Mouse (Mus musculus) embryonic facial prominence, embryonic 11.5 days (tissue): Measurements from ENCODE around the gene Shbg. TPM values are rescaled to one million over a fixed set of nuclear protein-coding genes. Genes with fewer than 3 reads are reported as not detected.

ENCODE experiments used
- ATAC-seq: fragments of 200-750 bp; cut with Nextera tagmentation; replicated peaks from 2 replicates; pipeline ENCODE4 v1.8.0; 2017; ENCODE audit warnings: low read depth; ENCODE audit not compliant: insufficient number of reproducible peaks, low FRiP score, low TSS enrichment
- DNase-seq: peaks from one replicate; pipeline ENCODE4 v3.0.0-alpha.2; 2015; ENCODE audit warnings: low spot score
- H3K27ac ChIP-seq: fragments of 300-500 bp; sonication (generic); replicated peaks from 2 replicates; pipeline ENCODE4 v1.5.1; 2014; ENCODE audit warnings: mild to moderate bottlenecking, low read depth, low read length, control low read depth
- H3K27me3 ChIP-seq: fragments of 300-500 bp; sonication (generic); 2 replicates; pipeline ENCODE4 v1.6.1; 2014; ENCODE audit warnings: mild to moderate bottlenecking, low read length, moderate library complexity, mixed read lengths; ENCODE audit not compliant: control insufficient read depth, insufficient read depth
- H3K36me3 ChIP-seq: fragments of 300-500 bp; sonication (generic); replicated peaks from 2 replicates; pipeline ENCODE4 v1.6.1; 2014; ENCODE audit warnings: low read depth, mild to moderate bottlenecking, low read length, moderate library complexity, mixed read lengths; ENCODE audit not compliant: control insufficient read depth, insufficient read depth
- H3K4me1 ChIP-seq: fragments of 300-500 bp; sonication (generic); 2 replicates; pipeline ENCODE4 v1.6.1; 2014; ENCODE audit warnings: low read length, mixed read lengths; ENCODE audit not compliant: control insufficient read depth, insufficient read depth
- H3K4me2 ChIP-seq: fragments of 300-500 bp; sonication (generic); 2 replicates; pipeline ENCODE4 v1.6.1; 2014; ENCODE audit warnings: low read depth, mild to moderate bottlenecking, control low read depth, low read length, moderate library complexity
- H3K4me3 ChIP-seq: fragments of 300-500 bp; sonication (generic); 2 replicates; pipeline ENCODE4 v1.5.1; 2014; ENCODE audit warnings: low read depth, low read length, control low read depth
- H3K9ac ChIP-seq: fragments of 300-500 bp; sonication (generic); replicated peaks from 2 replicates; pipeline ENCODE4 v1.6.1; 2014; ENCODE audit warnings: mild to moderate bottlenecking, control low read depth, low read length
- H3K9me3 ChIP-seq: fragments of 300-500 bp; sonication (generic); replicated peaks from 2 replicates; pipeline ENCODE4 v1.6.1; 2016; ENCODE audit warnings: mild to moderate bottlenecking, low read length, inconsistent platforms, mixed read lengths; ENCODE audit not compliant: control insufficient read depth
- WGBS: fragments of 180-500 bp; shearing (Covaris S2); extraction: QIAGEN DNeasy Blood & Tissue Kit; methylation state at CpG from one replicate; pipeline ENCODE4 v1.1.7; 2014; 5-methylcytosine and 5-hydroxymethylcytosine counted together
- polyA plus RNA-seq: library from polyadenylated mRNA; unstranded; fragments of >200 nt; fragmentation: Nextera tagmentation; extraction: Ambion mirVana; gene quantifications from 2 replicates; pipeline ENCODE4 v1.2.1, GENCODE M21; 2014

The Shbg gene
- polyA plus RNA-seq, 1 experiment from 2014 or later: 0.14 TPM

DNA sequence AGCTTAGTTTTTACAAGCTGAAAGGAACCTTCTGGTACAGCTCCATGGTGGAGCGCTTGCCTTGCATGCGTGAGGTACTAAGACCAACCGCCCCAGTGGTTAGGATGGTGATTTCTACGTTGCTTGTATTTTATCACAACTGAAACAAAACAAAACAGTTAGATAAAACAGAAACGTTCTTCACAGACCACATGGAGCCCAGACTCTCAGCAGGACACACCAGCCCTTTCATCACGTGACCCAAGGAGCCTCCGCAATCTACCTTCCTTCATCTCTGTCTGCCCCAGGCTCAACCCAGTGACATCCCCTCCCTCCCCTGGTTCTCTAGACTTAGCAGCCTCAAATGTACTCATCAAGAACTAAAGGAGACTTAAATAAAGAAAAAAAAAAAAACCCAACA, 8.3 kb downstream of the Shbg start:
- H3K36me3 ChIP-seq: no peaks in the 10 kb centered on the region
- no peak for DNase-seq
- H3K4me3 ChIP-seq: no peak overlapping the region
- peaks cover 6% of the 10 kb centered on the region; the same call in 1 of the 2 replicates for H3K27me3 ChIP-seq
- H3K9me3 ChIP-seq: no peaks in the 10 kb centered on the region
- H3K27ac ChIP-seq: no peak overlapping the region
- ATAC-seq: no peak
- no peak overlapping the region for H3K4me2 ChIP-seq
- no peak overlapping the region for H3K9ac ChIP-seq
- WGBS: 61% methylated on average over 7 of the region's 7 CpGs
- H3K4me1 ChIP-seq: no peaks in the 10 kb centered on the region; the same call in 1 of the 2 replicates

DNA sequence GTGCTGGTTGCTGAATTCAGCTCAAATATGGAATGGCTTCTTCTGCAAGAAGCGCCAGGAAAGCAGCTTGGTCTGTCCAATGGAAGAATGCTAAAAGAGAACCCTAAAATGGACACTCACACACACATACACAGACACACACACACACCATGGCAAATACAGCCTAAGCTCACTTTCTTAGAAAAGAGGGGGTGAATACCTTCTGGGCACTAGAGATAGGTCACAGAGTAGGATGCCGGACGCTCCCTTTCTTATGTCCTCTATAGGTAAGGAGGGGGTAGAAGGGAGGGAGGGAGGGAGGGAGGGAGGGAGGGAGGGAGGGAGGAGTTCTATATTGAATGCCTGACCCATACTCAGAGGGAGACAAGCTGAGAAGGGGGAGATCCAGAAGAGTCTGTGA, 9.2 kb downstream of the Shbg start:
- Histone ChIP-seq H3K9me3 (no peaks in the 10 kb centered on the region), H3K27me3 (peaks cover 10% of the 10 kb centered on the region), H3K4me2 (no peak overlapping the region), H3K9ac (no peak overlapping the region), H3K36me3 (no peaks in the 10 kb centered on the region), H3K4me1 (no peaks in the 10 kb centered on the region; the same call in 1 of the 2 replicates), H3K27ac (no peak overlapping the region), H3K4me3 (no peak overlapping the region)
- DNase-seq (no peak), ATAC-seq (no peak)
- 88% methylated on average over 3 of the region's 3 CpGs for WGBS

DNA sequence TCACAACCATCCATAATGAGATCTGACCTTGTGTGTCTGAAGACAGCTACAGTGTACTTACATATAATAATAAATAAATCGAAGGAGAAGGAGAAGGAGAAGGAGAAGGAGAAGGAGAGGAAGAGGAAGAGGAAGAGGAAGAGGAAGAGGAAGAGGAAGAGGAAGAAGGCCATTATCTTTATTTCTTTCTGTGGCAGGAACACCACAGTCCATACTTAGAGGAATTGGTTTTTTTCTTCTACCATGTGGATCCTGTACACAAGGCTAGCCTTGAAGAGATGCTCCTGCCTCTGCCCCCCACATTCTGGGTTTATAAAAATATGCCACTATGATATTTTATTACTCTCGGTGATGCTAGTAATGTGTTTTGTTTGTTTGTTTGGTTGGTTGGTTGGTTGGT, 10.9 kb downstream of the Shbg start:
- Histone ChIP-seq H3K27ac (no peak overlapping the region), H3K36me3 (no peaks in the 10 kb centered on the region), H3K9me3 (no peaks in the 10 kb centered on the region), H3K4me2 (no peak overlapping the region), H3K9ac (no peak overlapping the region), H3K27me3 (peaks cover 10% of the 10 kb centered on the region), H3K4me1 (no peaks in the 10 kb centered on the region), H3K4me3 (no peak overlapping the region)
- WGBS: 91% methylated on average over 2 of the region's 2 CpGs
- ATAC-seq (no peak), DNase-seq (no peak)

DNA sequence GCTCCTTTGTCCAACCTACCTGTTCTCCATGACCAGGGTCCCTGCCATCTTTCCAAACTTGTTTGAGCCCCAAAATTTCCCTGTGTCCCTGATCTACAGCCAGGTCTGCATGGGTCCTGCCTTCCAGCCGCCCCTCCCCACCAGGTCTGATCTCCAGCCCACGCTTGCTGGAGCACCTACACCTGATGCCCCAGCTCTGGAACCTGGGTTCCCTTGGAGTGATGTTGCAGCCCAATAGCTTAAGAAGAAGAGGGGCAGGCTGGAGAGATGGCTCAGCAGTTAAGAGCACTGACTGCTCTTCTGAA, 11.3 kb downstream of the Shbg start:
- ATAC-seq (no peak), DNase-seq (no peak)
- peak overlapping the region; percentile 100; the same call in 1 of the 2 replicates for H3K4me2 ChIP-seq
- H3K27me3 ChIP-seq: peaks cover 10% of the 10 kb centered on the region
- H3K4me1 ChIP-seq: no peaks in the 10 kb centered on the region
- peak overlapping the region; percentile 25; the same call in 1 of the 2 replicates for H3K27ac ChIP-seq
- no peaks in the 10 kb centered on the region for H3K36me3 ChIP-seq
- no peaks in the 10 kb centered on the region for H3K9me3 ChIP-seq
- no peak overlapping the region; the same call in 1 of the 2 replicates for H3K9ac ChIP-seq
- 67% methylated on average over 2 of the region's 2 CpGs for WGBS
- no peak overlapping the region; the same call in 1 of the 2 replicates for H3K4me3 ChIP-seq

DNA sequence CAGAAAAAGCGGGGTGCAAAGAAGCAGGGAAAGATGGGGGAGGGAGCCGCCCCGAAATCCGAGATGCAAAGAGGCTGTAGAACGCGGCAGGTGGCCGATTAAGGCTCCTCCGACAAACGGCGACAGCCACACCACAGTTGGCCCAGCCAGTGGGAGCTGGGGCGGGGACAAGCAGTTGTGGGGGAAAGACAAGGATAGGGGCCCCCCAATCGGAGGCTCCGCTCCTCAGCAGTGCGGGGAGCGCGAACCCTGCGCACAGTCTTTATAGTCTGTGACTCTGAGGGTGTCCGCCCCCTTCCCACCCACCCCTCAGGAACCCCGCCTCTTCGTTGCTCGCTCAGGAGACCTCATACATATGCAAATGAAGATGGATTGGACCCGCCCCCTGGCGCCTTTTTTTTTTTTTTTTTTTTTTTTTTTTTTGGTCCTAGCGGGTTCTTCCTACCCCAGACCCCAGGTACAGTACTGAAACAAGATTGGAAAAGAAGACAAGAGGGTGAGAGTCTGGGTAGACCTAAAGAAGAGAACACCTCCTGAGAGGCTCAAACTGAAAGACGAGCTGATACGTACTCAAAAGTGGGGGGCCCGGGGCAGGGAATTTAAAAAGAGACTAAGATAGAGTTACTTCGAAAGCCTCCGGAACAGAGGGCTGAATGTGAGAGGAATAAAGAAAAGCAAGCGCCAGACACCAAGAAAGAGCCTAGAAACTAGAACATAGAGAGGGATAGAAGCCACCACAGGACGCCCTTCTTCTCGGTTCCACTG, 11.8 kb downstream of the Shbg start, which contains the start of gene Atp1b2:
Gene Atp1b2 (minus strand): TSS at position 217 of the 765 bp plus-strand sequence.
- no peaks in the 10 kb centered on the region for H3K9me3 ChIP-seq
- H3K36me3 ChIP-seq: no peaks in the 10 kb centered on the region
- peak within 1 kb of the TSS; percentile 64 for H3K9ac ChIP-seq
- peak within 1 kb of the TSS; percentile 25; the same call in 1 of the 2 replicates for H3K27ac ChIP-seq
- DNase-seq: peak; percentile 81
- peaks cover 10% of the 10 kb centered on the region for H3K27me3 ChIP-seq
- H3K4me2 ChIP-seq: peak within 1 kb of the TSS; percentile 100
- H3K4me3 ChIP-seq: peak within 1 kb of the TSS; percentile 56
- WGBS: 3% methylated on average over 32 of the region's 32 CpGs
- no peaks in the 10 kb centered on the region; the same call in 1 of the 2 replicates for H3K4me1 ChIP-seq
- ATAC-seq: peak; percentile 82

DNA sequence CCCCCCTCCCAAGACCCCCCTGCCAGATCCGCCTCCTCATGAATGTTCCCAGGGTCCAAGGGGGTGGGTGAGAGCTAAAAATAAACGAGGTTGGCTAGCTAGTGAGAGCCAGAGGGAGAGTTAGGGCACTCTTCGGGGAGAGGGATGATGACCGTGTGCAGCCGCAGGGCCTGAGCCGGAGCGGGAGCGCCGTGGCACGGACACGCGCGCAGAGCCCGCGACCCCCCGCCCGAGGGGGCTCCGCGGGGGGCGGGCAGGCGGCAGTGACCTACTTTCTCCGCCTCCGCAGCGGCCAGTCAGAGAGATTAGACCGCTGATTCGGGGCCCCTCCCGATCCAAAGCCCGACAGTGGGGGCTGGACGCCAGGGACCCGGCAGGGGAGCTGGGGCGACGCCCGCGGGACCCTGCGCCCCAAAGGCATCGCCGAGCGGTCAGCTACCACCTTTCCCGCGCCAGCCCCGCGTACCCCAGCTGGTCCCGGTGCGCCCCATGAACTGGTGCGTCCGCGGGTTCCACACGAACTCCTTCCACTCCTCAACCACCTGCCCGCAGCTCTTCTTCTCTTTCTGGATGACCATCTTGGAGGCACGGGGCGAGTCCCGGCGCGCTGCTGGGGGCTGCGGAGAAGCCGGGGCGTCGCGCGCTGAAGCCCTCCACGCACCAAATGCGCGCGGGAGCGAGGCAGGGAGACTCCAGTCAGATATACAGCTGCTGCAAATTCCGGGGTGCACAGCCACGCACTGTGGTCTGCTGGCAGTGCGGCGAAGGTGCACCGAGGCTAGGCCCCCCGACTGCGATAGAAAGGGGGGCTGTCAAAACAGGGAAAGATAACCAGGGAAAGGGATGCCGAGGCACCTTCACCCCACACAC, 12.7 kb downstream of the Shbg start:
- Histone ChIP-seq H3K36me3 (no peaks in the 10 kb centered on the region), H3K9ac (peak overlapping the region; percentile 64), H3K27ac (no peak overlapping the region), H3K4me2 (peak overlapping the region; percentile 100), H3K27me3 (peaks cover 10% of the 10 kb centered on the region), H3K4me1 (peaks cover 3% of the 10 kb centered on the region), H3K9me3 (no peaks in the 10 kb centered on the region), H3K4me3 (peak overlapping the region; percentile 56)
- DNase-seq (peak; percentile 18), ATAC-seq (peak; percentile 14; the same call in 1 of the 2 replicates)
- under 1% methylated on average over 64 of the region's 73 CpGs for WGBS

DNA sequence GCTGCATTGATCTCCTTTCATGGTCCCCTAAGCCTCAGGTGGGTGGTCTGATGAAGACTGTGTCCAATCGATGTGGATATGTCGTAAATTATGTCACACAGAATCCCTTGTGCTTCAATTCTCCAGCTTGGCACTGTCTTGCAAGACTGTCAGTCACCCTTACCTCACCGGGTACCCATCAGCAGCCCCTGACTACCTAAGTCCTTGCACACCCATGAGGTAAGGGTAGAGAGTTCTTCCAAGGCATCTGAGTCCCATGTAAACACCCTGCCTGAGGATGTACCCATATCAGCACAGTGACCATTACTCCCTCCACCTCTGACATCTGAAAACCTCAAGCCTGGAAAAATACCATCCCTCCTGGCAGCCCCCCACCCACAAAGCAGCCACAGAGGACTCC, 13.4 kb downstream of the Shbg start:
- Histone ChIP-seq H3K9me3 (no peaks in the 10 kb centered on the region), H3K27me3 (peaks cover 10% of the 10 kb centered on the region), H3K4me1 (peaks cover 4% of the 10 kb centered on the region), H3K9ac (peak overlapping the region; percentile 64), H3K4me3 (peak overlapping the region; percentile 56), H3K4me2 (peak overlapping the region; percentile 100), H3K36me3 (no peaks in the 10 kb centered on the region), H3K27ac (no peak overlapping the region)
- no peak for ATAC-seq
- 50% methylated on average over 3 of the region's 3 CpGs for WGBS
- no peak for DNase-seq

DNA sequence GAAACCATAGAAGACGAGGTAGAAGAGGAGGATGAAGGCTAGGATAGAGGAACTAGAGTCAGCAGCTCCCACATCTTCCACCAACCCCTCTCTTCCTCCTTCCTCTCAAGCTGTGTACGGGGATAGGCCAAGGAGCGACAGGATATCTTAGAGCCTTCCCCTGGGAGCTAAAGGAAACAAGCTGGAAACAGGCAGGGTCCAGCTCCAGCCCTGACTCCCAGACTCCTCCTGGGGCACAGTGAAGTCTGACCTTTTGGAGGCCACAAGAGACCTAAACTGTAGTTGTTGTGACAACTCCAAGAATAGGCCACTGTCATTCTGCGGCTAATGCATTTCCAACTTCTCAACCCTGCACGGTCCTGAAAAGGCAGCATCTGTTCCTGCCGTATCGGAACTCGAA, 14.2 kb downstream of the Shbg start:
- H3K4me1 ChIP-seq: peaks cover 4% of the 10 kb centered on the region
- DNase-seq: no peak
- H3K9ac ChIP-seq: no peak overlapping the region
- H3K36me3 ChIP-seq: no peaks in the 10 kb centered on the region
- WGBS: 71% methylated on average over 8 of the region's 8 CpGs
- no peak overlapping the region for H3K27ac ChIP-seq
- no peak overlapping the region for H3K4me3 ChIP-seq
- no peak for ATAC-seq
- H3K4me2 ChIP-seq: no peak overlapping the region
- no peaks in the 10 kb centered on the region for H3K9me3 ChIP-seq
- H3K27me3 ChIP-seq: peaks cover 10% of the 10 kb centered on the region
